ENCODE assay signal across 19 mouse cellular contexts in genomic region chrX:20344980-20345379, GRCm38 (mm10).
"Had no signal": no experiment of that assay in that cellular context is flagged by ENCODE, and none has a peak within 500 bp of the region (broad histone marks: within the 10 kb centered on the region; RNA-seq: fewer than 3 reads in every experiment).

No protein-coding gene starts in this region.

- H3K9me3 ChIP-seq: intestine, embryonic 15.5 days; kidney, embryonic 15.5 days; limb, embryonic 10.5 days; limb, embryonic 13.5 days; liver, embryonic 12.5 days; liver, embryonic 15.5 days; lung, embryonic 15.5 days; stomach, embryonic 15.5 days had no signal

- H3K4me1 ChIP-seq: intestine, embryonic 15.5 days; kidney, embryonic 15.5 days; limb, embryonic 10.5 days; limb, embryonic 13.5 days; liver, embryonic 12.5 days; liver, embryonic 15.5 days; lung, embryonic 15.5 days; stomach, embryonic 15.5 days had no signal

- ATAC-seq: intestine, embryonic 15.5 days; liver, embryonic 12.5 days had no signal

- H3K27me3 ChIP-seq: intestine, embryonic 15.5 days; kidney, embryonic 15.5 days; limb, embryonic 13.5 days; liver, embryonic 12.5 days; liver, embryonic 15.5 days; lung, embryonic 15.5 days; stomach, embryonic 15.5 days had no signal

- H3K36me3 ChIP-seq: intestine, embryonic 15.5 days; kidney, embryonic 15.5 days; limb, embryonic 10.5 days; limb, embryonic 13.5 days; liver, embryonic 12.5 days; liver, embryonic 15.5 days; lung, embryonic 15.5 days; stomach, embryonic 15.5 days had no signal

- H3K4me3 ChIP-seq: intestine, embryonic 15.5 days; kidney, embryonic 15.5 days; limb, embryonic 10.5 days; limb, embryonic 13.5 days; liver, embryonic 12.5 days; liver, embryonic 15.5 days; lung, embryonic 15.5 days; stomach, embryonic 15.5 days had no signal

- DNase-seq: kidney, adult 8-10 months; kidney, postnatal 10 days; kidney, postnatal 36 days; liver; lung, adult 18-20 months; lung, postnatal 10 days; lung, postnatal 36 days; midbrain, embryonic 14.5 days; right cerebral cortex, postnatal 25 days; thymus, postnatal 25 days had no signal

- H3K4me2 ChIP-seq: intestine, embryonic 15.5 days; kidney, embryonic 15.5 days; limb, embryonic 13.5 days; liver, embryonic 12.5 days; liver, embryonic 15.5 days; lung, embryonic 15.5 days; midbrain, embryonic 11.5 days; stomach, embryonic 15.5 days had no signal

- H3K9ac ChIP-seq: intestine, embryonic 15.5 days; kidney, embryonic 15.5 days; limb, embryonic 13.5 days; liver, embryonic 12.5 days; liver, embryonic 15.5 days; lung, embryonic 15.5 days; stomach, embryonic 15.5 days had no signal

- H3K27ac ChIP-seq: intestine, embryonic 15.5 days; kidney, embryonic 15.5 days; limb, embryonic 10.5 days; limb, embryonic 13.5 days; liver, embryonic 12.5 days; liver, embryonic 15.5 days; lung, embryonic 15.5 days; stomach, embryonic 15.5 days had no signal
